Mouse (Mus musculus) layer of hippocampus, adult 9-11 months (tissue): ENCODE data around the gene Ift140.

Experiments used
- DNase-seq: peaks from one replicate; pipeline ENCODE4 v3.0.0; 2022

Ift140 gene

DNA sequence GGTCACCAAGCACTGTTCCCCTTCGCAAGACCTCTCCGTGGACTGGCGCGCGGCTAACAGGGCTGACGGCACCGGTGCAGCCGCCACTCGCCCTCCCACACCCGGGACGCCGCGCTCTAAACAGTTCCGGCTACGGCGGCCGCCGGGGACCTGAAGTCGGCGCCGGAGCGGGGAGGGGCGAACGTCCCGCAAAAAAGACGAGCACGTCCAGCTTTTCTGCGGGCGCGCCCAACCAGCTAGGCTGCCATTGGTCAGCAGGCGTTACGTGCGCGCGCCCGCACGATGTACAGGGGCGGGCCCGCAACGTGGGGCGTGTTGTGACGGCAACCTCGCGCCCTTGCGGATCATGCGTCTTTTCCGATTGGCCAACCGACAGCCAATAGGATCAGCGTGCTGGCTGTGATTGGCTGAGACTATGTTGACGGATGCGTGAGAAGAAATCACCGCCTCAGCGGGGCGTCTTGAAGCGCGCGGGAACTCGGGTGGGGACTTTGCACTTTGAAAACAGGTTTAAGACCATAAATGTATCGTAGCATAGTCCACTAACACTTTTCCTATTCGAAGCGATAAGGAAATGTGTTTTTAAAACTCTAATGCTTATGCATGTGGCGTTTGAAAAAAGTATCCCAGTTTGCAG is at the start of gene Ift140, which contains the start of gene Cramp1l:
TSS of gene Ift140 (plus strand) at position 431 of the 637 bp plus-strand sequence.
TSS of gene Cramp1l (minus strand) at position 134 of the 637 bp plus-strand sequence.
- DNase-seq = peak; percentile 100

DNA sequence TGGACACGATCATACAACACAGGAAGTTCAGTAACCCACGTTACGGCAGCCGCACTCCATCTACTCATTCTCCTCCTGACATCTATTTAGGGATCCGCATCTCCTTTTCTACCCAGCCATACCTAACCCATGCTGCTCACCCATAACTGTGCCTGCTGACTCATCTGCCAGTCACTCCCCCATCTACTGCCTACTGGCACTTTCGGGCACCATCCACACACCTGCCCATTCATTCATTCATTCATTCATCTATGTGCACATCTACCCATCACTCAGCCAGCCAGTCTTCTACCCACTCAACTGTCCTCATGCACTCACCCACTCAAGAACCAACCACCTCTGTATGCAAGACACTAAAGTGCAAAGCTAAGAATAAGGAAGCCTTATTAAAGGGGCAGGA is 28.7 kb upstream of the Ift140 start:
- no peak for DNase-seq

DNA sequence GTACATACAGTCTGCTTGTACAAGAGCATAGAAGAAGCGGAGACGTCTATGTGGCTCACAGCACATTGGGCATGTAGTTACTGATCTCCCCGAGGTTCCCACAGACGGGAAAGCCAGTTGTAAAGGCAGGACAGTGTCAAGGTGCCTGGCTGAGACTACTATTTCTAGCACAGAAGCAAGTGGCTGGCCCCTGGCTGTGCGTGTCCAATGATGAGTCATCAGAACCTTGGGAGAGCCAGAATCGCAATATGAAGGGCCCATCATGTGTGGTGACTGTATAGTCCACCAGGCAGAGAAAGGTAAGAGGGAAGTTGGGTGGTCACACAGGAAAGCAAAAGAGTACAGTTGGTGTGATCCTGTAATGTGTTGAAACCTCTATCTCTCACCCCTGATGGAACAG is 21.2 kb upstream of the Ift140 start:
- no peak for DNase-seq

DNA sequence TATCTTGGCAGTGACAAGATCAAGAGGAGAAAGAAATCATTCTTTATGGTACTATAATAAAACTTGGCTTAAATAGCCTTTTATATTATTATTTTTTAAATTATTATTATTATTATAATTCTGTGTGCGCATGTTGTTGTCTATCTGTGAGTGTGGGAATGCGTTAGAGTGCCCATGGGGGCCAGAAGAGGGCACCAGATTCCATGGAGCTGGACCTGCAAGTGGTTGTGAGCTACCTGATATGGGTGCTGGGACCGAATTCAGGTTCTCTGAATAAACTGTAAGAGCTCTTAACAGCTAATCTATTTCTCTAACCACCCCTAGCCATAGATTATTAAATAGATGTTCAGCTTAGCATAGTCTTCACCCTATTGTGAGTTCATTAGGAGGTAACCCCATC is 10.8 kb upstream of the Ift140 start:
- no peak for DNase-seq

DNA sequence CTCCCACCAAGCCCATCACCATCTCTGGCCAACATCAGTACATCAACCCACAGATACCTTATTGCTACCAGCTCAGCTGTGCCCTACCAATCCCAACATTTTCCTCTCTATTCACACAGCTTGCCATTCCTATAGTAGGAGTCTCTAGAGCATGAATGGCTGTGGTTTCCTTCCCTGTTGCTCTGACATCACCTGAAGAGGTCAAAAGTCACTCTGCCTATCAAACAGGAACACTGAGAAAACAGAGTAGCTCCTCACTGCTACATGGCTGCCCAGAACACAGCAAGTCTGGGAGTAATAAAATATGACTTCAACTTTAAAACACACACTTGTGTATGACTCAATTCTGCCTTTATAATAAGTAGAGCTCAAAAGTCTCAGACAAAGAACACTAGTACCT is 8.4 kb upstream of the Ift140 start:
- no peak for DNase-seq

DNA sequence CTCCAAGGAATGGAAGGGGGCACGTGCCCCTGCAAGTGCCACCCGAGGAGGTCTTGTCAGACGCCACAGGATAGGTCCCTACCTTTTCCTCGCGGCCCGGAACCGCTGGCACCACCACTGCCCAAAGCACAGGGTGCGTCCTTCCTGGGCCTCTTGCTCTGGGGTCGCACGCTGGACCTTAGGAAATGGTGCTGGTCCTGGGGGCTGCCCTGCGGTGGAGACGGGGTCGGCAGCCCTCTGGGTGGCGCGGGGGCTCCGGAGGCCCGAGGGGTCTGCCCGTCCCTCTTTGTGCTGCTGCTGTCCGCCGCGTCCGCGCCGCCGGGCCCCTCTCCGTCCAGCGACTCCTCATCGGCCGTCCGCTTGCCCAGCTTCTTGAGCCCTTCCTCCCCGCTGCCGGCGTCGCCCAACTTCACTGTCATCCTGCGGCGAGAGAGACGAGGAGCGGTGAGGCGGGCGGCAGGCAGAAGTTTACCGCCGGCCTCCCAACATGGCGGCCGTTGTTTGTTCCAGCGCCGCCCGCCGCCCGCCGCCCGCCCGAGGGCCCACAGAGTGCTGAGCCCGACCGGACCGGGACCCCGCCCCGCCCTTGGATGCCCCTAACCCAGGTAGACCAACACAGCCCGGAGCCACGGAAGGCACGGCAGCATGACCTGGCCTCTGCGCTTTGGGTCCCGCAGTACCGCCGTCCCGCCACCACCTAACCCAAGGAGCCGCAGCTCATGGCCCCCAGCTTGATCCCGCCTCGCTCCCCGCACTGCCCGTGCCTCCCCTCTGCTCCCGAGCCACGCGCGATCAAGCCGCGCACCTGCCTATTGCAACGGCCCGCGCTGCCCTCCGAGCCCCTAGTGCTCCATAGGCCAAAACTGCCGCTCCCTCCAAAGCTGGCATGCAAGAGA is 2.0 kb upstream of the Ift140 start:
- no peak for DNase-seq

DNA sequence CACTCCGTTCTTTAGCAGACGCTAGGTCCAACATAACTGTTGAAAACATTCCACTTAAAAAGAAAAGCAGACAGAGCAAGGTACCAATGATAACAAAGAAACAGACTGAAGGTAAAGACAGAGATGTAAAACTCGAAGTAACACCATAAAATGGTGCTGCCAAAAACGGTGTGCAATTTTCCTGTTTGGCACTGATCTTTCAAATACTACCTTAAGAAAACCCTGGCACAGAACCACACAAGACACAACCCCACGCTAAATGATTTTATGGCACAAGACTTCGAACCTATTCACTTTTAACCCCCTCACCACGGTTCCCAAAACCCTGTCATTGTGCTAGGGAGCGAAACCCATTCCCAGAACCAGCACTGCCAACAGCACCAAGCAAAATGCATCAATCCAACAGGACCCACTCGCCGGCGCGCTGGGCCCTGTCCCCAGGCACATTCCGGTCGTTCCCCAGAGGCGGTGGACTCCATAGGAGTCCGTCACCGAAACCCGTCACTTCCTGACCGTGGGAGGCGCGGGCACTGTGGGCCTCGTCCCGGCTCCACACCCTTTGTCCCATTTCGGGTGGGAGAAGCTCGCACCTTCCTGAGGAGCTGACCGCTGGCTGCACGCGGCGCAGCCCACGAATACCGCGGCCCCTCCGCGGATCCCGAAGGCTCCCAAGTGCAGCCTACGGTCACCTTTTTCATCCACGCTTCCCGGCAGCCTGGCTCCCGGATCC is 879 bp upstream of the Ift140 start:
- peak; percentile 46 for DNase-seq

DNA sequence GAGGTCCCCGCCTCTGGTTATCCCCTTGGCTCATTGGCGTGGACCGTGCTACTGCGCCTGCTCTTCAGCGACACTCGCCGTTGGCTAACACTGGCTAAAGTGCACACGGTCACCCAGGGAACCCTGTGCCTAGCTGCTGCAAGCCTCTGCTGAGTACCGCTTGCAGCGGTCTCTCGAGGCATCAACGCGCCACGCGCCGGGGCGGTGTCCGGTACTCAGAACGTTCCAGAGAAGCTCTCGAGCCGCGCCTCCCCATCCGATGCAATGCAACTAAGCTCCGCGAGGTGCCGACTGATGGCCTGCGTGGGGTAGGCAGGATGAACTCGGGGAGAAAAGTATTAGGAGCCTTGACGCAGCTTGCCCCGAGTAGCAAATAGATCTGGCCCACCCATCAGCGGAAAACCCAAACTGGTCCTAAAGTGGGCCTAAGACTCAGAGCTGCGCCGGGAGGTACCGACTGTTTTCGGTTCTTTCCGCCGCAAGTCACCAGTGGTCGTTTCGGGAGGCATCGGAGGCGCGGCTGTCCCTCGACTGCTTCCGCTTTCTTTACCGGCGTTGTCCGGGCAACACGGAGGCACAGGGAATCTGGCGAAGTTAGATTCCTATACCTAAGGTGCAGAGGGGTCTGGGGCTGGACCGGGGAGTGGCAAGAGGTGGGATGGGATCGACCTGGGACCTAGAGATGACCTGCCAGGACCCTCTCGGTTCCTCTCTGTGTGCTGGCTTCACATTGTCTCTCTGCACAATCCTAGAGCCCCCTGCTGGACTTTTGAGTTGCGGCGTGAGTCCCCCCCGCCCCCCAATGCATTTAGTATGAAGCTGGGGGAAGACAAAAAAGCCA is 627 bp downstream of the Ift140 start:
- DNase-seq = peak; percentile 78

DNA sequence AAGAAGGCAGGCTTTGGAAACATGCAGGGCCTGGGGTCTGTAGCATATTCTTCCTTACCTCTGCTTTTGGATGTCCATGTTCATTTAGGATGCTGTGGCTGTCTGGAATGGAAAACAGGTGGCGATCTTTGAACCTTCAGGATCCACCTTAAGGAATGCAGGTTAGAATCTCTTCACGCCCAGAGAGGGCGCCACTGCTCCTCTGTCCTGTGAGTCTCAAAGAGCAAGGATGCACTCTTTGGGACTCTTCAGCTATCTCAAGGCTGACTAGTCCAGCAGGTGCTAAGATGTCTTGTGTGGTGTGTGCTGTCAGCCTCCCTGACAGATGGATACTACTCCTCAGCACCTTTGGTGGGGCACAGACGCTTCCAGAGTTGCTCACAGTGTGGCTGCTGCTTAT is 20.3 kb downstream of the Ift140 start:
- no peak for DNase-seq

DNA sequence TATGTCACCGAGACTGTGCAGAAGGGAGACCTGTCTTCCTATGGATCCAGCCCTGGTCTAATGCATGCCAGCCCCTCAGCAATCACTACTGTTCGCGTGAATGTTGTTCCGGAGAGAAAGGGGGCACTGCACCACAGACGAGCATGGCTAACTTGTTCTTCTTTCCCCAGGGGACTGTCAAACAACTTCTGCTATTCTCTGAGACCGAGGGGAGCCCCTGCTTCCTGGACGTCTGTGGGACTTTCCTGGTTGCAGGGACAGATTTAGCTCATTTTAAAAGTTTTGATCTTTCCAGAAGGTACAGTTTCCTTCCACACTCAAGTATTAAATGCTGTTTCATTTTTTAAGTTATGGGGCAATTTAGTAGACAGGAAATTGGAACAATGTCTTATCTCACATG is 29.0 kb downstream of the Ift140 start:
- no peak for DNase-seq

DNA sequence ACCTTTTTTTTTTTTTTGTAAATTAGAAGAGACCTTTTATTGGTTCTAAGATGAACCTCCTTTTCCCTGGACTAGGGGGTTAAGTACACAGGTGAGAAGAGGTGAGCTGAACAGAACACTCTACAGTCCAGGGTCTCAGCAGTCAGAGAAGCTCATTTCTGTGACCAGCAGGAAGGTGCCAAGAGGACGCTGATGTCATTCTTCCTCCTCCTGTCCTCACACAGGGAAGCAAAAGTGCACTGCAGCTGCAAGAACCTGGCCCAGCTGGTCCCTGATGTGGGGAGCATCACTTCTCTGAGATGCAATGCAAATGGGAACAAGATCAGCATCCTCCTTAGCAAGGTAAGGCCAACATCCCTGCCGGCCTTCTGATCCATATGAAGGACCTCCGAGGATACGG is 29.4 kb downstream of the Ift140 start:
- no peak for DNase-seq

DNA sequence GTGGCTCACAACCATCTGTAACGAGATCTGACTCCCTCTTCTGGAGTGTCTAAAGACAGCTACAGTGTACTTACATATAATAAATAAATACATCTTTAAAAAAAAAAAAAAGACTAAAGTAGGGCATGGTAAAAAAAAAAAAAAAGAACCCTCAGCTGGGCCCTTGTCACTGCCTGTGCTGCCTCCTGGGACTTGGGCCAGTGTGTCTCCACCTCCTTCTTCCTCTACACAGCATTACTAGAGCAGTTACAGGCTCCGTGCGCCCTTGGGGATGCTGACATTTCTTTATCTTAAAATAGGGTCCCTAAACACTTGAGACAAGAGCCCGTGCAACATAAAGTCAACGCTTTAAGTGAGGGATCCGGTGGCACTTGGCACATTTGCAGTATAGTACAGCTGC is 31.3 kb downstream of the Ift140 start:
- no peak for DNase-seq

DNA sequence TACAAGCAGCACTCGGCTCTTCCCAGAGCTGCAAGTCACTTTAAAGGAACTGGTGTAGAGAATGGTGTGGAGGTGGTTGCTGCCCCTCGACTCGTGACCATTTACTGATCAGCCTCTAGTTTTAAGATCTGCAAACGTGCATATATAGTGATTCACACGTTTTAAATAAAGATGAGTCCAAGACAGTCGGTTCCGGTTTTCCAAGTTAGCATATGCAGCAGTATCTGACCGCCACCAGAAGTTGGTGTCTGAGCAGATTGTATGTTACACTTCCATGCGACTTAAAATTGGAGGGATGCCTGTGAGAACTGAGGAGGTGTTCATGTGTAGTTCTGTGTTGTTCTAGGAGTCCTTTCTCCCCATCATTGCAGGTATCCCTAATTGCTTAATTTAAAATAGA is 37.4 kb downstream of the Ift140 start:
- DNase-seq = no peak

DNA sequence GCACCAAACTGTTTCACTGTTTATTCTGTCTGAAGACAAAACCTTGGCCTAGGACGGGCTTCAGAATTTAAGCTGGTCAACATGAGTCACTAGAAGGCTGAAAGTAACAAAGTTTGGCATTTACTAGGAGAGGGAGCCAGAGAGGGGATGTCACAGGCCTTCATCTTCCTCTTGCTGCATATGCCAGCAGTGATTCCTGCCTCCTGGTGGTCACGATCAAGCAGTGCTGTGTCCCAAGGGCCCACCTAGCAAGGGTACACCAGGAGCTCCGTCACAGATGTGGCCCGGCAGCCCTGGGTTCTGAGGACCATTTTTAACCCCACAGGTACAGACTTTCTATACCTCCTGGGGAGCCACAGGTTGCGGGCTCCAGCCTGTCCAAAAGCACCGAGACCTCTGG is 41.2 kb downstream of the Ift140 start:
- no peak for DNase-seq

DNA sequence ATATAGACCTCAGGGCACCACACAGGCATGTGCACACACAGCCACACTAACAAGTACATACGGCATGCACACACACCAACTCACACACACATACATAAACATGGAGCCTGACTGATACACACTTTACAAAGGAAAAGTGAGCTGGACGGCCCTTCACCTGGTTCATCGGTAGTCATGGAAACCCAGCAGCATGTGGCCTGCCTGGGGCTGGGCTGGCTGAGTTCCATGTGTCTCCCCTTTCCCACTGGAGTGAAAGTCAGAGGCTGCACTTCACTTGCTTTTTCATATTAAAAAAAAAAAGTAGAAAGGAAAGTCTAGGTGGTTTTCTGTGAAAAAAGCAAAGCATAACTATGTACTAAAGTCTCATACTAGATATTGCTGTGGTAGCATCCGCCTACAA is 47.4 kb downstream of the Ift140 start:
- no peak for DNase-seq

DNA sequence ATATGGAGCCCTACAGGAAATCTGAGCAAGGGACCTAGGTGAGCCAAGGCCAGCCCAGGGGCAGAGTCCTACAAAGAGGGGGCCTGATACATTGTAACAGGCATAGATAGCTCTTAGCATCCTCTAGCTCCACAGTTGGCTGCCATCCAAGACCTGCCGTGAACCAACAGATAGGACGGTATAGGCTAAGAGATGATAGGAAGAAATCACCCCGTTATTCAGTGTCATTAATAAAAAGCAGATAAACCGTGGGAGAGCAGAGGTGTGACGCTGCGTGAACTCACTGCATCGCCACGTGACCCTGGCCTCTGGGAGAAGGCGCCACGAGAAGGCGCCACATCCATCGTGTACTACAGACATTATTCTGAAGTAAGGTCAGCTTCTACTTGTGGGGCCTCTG is 48.0 kb downstream of the Ift140 start:
- DNase-seq = no peak

DNA sequence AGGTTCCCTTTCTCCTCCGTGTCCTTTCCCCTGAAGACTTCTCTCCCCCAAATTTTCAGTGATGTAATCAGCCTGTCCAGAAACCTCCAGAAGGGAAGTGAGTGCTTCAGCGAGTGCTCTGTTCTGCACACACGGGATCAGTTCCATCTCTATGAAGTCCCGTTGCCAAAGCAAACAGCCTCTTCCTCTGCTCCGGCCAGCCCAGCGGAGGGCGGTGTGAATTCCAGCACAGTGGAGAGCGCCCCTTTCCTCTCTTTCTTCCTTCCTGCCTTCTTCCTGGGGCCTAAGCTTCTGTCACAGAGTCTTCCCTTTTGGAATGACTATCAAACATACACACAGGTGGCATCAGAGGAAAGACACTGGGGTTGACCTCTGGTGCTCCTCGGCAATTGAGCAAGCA is 48.5 kb downstream of the Ift140 start:
- DNase-seq = no peak

DNA sequence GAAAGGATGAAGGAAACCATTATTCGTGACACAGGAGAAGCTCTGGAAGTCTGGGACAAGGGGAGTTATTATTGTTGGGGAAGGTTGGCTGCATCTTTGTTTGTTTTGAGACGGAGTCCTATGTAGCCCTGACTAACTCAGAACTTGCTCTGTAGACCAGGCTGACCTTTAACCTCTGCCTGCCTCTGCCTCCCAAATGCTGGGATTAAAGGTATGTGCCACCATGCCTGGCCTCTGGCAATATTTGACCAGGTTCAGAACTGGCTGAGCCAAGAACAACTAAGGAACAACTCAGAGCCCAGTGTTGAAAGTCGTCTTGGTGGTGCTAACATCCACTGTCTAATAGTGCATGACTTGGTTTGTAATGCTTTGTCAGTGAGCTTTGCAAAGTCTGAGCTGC is 49.3 kb downstream of the Ift140 start:
- DNase-seq = no peak

DNA sequence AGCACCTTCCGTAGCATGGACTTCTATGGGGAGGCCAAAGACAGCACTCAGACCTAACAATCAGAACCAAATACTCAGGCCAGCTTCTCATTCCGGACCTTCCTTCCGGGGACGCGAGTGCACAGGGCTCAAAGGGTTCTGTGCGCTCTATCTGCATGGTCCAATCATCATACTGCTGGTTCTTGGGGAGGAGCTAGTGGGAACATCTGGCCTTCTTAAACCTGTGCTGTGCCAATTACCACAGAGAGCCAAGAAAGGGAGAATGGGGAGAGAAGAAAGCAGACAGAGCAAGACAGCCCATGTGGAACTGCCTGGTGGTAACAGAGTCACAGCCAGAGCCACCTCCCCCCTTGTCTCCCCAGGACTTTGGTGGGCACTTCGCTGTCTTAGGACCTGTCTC is 50.7 kb downstream of the Ift140 start:
- DNase-seq = no peak

DNA sequence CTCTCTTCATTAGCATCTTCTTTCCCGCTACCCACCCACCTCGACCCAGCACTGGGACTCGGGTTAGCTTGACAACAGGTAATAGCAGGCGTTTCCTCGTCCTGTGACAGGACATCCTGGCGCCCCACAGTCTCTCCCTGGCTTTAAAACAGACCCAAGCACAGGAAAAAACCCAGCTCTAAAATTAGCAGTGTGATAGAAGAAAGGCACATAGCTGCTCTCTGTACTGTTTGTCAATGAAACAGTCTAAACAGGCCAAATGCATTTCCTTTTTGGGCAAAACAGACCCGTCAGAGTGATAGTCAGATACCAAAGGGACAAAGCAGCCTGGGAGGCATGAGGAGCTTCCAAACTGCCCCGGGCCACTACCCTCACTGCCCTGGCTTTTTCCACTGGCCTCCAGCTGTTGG is 51.6 kb downstream of the Ift140 start:
- DNase-seq = no peak

DNA sequence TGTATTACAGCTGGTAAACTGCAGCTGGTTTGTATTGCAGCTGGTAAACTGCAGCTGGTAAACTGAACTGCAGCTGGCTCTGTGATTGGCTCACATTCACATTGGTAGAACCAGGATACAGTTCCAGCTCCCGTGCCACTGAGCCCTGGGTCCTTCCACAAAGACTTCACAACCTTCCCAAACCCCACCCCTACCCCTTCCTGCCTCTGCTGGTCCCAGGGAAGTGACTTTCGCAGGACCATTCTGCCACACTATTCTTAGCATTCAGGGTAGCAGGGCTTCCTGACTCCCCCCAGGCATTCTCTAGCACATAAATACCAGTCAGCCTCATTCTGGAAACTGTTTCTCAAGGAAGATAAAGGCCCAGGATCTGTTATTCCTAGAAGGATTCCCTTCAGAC is 52.8 kb downstream of the Ift140 start:
- no peak for DNase-seq

DNA sequence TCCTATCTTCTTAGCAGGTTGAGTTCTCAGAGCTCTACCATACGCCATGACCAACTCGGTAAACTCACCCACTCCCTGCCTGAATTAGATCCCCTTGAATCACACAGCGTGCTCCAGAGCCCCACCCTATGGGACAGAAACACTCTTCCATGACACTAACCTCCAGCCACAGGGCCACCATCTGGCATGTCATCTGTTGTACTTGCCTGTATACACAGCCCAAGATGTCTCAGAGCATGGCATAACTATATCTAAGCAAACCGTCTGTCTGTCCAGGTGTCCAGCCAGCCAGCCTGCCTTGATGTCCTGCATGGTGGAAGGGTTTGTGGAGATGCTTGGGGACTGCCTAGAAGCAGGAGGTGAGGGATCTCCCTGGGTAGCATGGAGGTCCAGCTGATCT is 61.0 kb downstream of the Ift140 start:
- no peak for DNase-seq
